Mouse (Mus musculus) thymus, adult 2 months (tissue): ENCODE measurements around the gene Cacna1e.

Experiments
- CTCF ChIP-seq: fragments of 200-500 bp; IDR thresholded peaks from 2 replicates; pipeline ENCODE4 v1.5.1; 2012; ENCODE audit warnings: mild to moderate bottlenecking, control low read depth, low read length, moderate library complexity, borderline replicate concordance; ENCODE audit not compliant: control insufficient read depth, poor library complexity, insufficient read depth; ENCODE audit errors: extremely low read depth
- POLR2A ChIP-seq: fragments of 200-500 bp; IDR thresholded peaks from 2 replicates; pipeline ENCODE4 v1.6.1; 2012; ENCODE audit warnings: mild to moderate bottlenecking, low read length, control low read depth, moderate library complexity; ENCODE audit not compliant: control insufficient read depth, poor library complexity, insufficient read depth; ENCODE audit errors: extremely low read depth

DNA sequence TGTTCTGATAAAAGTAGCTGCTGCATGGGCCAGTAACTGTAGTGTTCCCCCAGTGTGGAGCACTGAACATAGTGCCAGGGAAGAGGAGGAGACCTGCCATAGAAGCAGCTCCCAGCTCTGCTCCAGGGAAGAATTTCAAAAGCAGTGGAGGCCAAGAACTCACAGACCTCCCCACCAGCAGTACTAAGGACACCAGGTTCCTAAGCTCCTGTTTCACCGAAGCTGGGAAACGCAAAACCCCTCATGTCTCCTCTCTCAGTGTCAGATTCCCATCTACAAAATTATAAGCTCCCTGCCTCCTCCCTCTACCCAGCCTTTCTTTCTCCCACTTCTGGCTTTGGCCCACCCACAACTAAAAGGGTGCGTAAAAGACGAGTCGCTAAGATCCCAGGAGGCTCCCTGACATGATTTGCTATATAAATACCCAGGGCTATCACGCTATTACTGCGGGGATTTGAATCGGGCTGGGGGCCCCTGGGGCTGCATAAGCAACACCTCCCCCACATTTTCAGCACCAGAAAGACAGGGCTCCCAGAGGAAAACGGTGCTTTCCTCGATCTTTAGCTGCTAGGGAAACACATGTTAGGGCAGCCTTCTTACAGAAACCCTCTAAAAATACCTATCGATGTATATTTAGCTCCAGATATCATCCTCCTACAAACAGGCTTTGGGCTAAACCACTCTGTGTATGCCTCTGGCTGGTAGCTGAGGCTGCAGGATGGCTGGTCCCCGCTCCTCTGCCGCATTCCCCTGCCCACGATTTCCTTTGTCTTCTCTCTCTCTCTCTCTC is 195.2 kb downstream of the Cacna1e start:
- TF ChIP-seq CTCF (no peak), POLR2A (no peak)
